Mouse (Mus musculus): ENCODE results near the gene Grik5.

The Grik5 gene

DNA sequence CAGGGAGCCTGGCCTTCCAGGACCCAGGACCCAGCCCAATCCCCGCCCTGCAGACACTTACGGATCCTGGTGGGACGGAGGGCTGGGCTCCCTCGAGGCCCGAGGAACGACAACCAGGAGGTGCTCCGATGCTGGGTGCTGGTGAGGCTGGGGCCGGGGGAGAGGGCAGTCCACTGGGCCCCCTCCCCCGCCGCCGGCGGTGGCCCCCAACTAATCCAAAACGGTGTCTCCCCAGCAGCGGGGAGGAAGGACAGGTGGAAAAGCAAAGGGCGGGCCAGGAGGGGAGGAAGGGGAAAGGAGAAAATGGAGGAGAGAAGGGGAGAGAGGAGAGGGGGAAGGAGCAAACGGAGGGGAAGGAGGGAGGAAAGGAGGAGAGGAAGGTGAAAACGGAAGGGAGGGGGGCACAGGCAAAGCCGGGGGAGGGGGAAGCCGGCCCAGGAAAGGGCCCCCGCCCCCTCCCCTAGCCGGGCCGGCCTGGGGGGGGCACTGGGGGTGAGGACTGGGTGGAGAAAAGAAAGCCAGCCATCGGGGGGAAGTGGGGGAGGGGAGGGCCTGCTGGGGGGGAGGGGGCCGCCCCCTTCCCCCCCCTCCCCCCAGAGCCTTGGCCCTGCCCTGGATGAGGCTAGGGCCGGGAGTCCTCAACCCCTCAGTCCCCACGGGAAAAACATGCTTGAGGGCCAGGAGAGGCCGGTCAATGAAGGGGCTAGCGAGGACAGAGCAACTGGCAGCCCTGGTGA lies at the start of gene Grik5, which contains the start of gene Zfp574:
Grik5 (minus strand) TSS at position 368 of the 737 bp plus-strand sequence.
Zfp574 (plus strand) TSS at position 589 of the 737 bp plus-strand sequence.
- H3K36me3 ChIP-seq (ENCODE audit: control insufficient read depth, insufficient read depth, low read length, poor library complexity, severe bottlenecking): no peaks in the 10 kb centered on the region
- H3K27me3 ChIP-seq (ENCODE audit: control insufficient read depth, insufficient read depth, low read length, poor library complexity, severe bottlenecking): peaks cover 4% of the 10 kb centered on the region; the same call in 1 of the 2 replicates
- no peak for DNase-seq (ENCODE audit: low read depth, low spot score)

DNA sequence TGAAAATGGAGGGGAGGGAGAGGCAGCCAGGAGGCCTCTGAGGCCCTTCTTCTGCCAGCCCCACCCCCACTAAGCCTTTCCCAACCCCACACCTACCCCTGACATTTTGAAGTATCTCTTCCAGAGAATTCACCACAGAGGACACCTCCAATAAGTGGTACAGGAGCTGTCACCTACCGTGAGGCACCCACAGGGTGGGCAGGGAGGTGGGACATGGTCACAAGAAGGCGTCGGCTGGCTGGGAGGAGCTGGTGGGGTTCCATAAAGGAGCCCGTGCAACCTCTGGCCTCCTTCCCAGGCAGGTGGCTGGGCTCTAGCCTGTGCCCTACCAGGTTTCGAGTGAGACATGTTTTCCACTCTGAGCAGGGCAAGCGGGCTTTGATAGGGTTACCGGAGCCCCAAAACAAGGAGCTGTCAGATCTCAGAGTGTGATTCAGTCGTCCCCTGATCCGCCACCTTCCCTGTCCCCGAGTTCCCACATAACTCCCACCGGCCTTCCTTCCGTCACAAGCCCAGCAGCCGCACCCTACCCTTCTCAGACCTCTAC lies 49.2 kb upstream of the Grik5 start:
- Histone ChIP-seq H3K27me3 (ENCODE audit: control insufficient read depth, insufficient read depth, low read length, poor library complexity, severe bottlenecking) (no peaks in the 10 kb centered on the region), H3K36me3 (ENCODE audit: control insufficient read depth, insufficient read depth, low read length, poor library complexity, severe bottlenecking) (peaks cover 6% of the 10 kb centered on the region)
- no peak for DNase-seq (ENCODE audit: low read depth, low spot score)

- Histone ChIP-seq H3K27me3 (ENCODE audit: control insufficient read depth, insufficient read depth, low read length, poor library complexity, severe bottlenecking) (no peaks in the 10 kb centered on the region), H3K36me3 (ENCODE audit: control insufficient read depth, insufficient read depth, low read length, poor library complexity, severe bottlenecking) (peaks cover 12% of the 10 kb centered on the region)
- DNase-seq (ENCODE audit: low read depth, low spot score): peak; percentile 80
Observed at GRCm38 (mm10) chr7:25120061-25120834, 48.1 kb upstream of the Grik5 start.

DNA sequence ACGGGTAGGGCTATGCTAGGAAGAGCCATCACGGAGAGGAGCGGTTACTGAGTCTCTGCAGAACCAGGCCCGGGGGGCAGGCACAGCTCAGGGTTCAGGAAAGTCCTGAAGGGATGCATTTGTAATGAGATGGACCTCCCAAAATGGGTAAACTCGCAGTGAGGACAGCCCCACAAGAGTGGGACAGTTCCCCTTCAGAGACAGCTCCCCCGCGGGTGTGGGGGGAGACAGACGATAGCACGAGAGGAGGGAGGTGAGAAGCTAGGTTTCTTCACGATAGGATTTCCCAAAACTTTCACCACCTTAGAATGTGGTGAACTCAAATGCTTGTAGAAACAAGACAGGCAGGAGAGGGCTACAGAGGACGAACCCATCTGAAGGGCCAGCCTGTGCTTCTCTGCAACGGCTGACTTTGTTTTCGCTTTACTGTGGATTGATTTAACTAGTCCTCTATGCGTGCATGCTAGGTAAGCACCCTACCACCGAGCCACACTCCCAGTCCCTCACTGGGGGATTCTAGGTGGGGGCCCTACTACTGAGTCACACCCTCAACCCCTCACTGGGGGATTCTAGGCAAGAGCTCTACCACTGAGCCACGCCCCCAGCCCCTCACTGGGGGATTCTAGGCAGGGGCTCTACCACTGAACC lies 40.9 kb upstream of the Grik5 start:
- H3K36me3 ChIP-seq (ENCODE audit: control insufficient read depth, insufficient read depth, low read length, poor library complexity, severe bottlenecking): peaks cover 25% of the 10 kb centered on the region
- DNase-seq (ENCODE audit: low read depth, low spot score): no peak
- no peaks in the 10 kb centered on the region for H3K27me3 ChIP-seq (ENCODE audit: control insufficient read depth, insufficient read depth, low read length, poor library complexity, severe bottlenecking)

DNA sequence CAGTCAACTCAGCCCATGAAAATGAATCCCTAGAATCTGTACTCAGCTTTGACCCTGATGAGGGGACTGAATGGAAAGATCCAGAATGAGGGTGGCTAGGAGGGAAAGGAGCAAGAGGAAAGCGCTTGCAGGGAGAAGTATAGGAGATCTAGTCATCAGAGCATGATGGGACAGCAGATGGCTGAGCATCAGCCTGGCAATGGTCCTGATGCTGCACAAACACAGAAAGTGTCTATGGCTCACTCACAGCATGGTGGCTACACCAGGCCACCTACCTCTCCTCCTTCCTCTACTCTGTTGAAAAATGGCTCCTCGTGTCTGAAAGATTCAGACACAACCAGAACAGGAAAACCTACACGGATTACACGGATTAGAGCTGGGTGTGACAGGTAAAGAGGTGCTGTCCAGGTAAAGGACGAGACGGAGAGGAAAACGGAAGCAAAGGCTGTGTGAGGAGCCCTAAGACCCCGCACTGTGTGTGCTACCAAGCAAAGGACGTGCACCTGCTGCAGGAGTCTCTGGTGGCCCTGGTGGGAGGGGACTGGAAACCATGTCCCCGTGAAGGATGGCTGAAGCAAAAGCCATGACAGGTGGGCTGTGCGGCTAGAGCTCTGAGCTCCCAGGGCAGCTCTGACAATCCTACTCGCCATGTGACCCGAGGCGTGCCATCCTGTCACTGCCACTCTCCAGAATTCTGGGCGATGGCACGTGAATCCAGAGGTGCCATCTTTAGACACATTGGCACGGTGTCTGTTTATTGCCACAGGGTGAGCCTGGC lies 40.2 kb upstream of the Grik5 start:
- Histone ChIP-seq H3K27me3 (ENCODE audit: control insufficient read depth, insufficient read depth, low read length, poor library complexity, severe bottlenecking) (no peaks in the 10 kb centered on the region), H3K36me3 (ENCODE audit: control insufficient read depth, insufficient read depth, low read length, poor library complexity, severe bottlenecking) (peaks cover 24% of the 10 kb centered on the region)
- DNase-seq (ENCODE audit: low read depth, low spot score): peak; percentile 67

- Histone ChIP-seq H3K27me3 (ENCODE audit: control insufficient read depth, insufficient read depth, low read length, poor library complexity, severe bottlenecking) (no peaks in the 10 kb centered on the region), H3K36me3 (ENCODE audit: control insufficient read depth, insufficient read depth, low read length, poor library complexity, severe bottlenecking) (peaks cover 17% of the 10 kb centered on the region)
- no peak for DNase-seq (ENCODE audit: low read depth, low spot score)
Observed at GRCm38 (mm10) chr7:25110336-25110735, 38.2 kb upstream of the Grik5 start.

DNA sequence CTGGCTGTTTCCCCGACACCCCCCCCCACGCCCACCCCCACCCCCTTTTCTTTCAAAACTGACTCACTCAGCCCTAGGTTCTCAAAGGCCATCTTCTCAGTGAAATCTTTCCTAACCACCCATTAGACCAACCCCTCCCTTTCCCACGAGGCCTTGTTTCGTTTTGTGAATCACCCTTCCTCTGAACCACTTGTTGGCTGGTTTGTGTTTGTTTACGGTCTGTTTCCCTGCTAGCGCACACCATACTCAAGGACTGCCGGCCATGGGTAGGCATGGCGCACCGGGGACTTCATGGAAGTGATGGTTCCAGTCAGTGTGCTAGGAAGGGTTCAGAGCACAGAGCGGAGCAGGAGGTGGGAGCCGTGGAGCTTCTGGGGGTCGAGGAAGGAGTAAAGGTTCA lies 37.2 kb upstream of the Grik5 start:
- DNase-seq (ENCODE audit: low read depth, low spot score): no peak
- Histone ChIP-seq H3K36me3 (ENCODE audit: control insufficient read depth, insufficient read depth, low read length, poor library complexity, severe bottlenecking) (peaks cover 12% of the 10 kb centered on the region; the same call in 1 of the 2 replicates), H3K27me3 (ENCODE audit: control insufficient read depth, insufficient read depth, low read length, poor library complexity, severe bottlenecking) (no peaks in the 10 kb centered on the region)

DNA sequence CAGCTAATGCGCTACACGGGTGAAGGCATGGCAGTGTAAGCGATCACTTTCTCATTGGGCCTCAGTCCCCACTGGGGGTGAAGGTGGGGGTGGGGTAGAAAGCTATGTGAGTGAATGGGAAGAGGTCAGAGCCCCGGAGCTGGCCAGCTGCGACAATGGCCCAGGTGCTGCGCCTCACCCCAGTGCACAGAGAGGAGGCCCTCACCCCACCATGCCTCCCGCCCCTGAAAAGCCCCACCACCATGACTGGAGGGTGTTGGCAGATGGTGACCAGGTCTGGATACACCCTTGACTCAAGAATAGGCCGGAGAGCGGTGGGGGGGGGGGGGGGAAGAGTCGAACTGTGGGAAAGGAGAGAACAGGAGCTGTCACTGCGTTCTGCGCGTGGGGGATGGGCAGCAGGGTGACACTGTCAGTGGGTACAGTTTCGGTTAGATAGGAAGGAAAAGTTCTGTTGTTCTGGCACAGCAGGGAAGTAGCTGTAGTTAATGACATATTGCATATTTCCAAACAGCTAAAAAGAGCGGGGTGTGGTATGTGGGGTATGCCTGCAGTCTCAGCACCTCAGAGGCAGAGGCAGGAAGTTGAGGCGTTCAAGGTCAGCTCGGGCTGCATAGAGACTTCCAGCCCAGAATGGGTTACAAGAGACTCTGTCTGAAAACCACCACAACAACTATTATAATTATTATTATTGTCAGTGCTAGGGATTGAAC lies 34.8 kb upstream of the Grik5 start:
- peak; percentile 60 for DNase-seq (ENCODE audit: low read depth, low spot score)

GRCm38 (mm10) chr7:25105411-25106160 lies 33.4 kb upstream of the Grik5 start:
- Histone ChIP-seq H3K27me3 (ENCODE audit: control insufficient read depth, insufficient read depth, low read length, poor library complexity, severe bottlenecking) (no peaks in the 10 kb centered on the region), H3K36me3 (ENCODE audit: control insufficient read depth, insufficient read depth, low read length, poor library complexity, severe bottlenecking) (peaks cover 11% of the 10 kb centered on the region)
- DNase-seq (ENCODE audit: low read depth, low spot score): peak; percentile 93

More for the DNA sequence above, 34.8 kb upstream of the Grik5 start:
- Histone ChIP-seq H3K27me3 (ENCODE audit: control insufficient read depth, insufficient read depth, low read length, poor library complexity, severe bottlenecking) (no peaks in the 10 kb centered on the region), H3K36me3 (ENCODE audit: control insufficient read depth, insufficient read depth, low read length, poor library complexity, severe bottlenecking) (peaks cover 14% of the 10 kb centered on the region)

- H3K27me3 ChIP-seq (ENCODE audit: control insufficient read depth, insufficient read depth, low read length, poor library complexity, severe bottlenecking): no peaks in the 10 kb centered on the region
- peaks cover 44% of the 10 kb centered on the region for H3K36me3 ChIP-seq (ENCODE audit: control insufficient read depth, insufficient read depth, low read length, poor library complexity, severe bottlenecking)
- DNase-seq (ENCODE audit: low read depth, low spot score): no peak
Observed at GRCm38 (mm10) chr7:25099581-25099980, 27.4 kb upstream of the Grik5 start.

DNA sequence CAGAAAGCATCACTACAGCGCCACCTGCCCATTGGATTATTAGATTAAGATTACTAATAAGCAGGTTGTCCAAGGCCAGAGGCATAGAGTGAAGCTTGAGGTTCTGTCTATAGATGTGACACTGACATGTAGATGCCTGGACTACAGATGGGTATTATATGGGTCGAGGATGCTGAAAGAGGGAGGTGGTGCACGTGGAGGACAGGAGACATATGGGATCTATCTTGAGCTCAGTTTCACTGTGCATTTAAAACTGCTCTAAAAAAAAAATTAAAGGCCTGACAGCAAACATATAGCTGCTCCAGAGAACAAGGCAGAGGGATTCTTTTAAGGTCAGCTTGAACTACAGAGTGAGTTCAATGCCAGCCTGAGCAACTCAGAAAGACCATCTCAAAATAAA lies 26.0 kb upstream of the Grik5 start:
- no peak for DNase-seq (ENCODE audit: low read depth, low spot score)
- no peaks in the 10 kb centered on the region for H3K27me3 ChIP-seq (ENCODE audit: control insufficient read depth, insufficient read depth, low read length, poor library complexity, severe bottlenecking)

GRCm38 (mm10) chr7:25089875-25090274 lies 17.7 kb upstream of the Grik5 start:
- Histone ChIP-seq H3K27me3 (ENCODE audit: control insufficient read depth, insufficient read depth, low read length, poor library complexity, severe bottlenecking) (no peaks in the 10 kb centered on the region), H3K36me3 (ENCODE audit: control insufficient read depth, insufficient read depth, low read length, poor library complexity, severe bottlenecking) (peaks cover 23% of the 10 kb centered on the region)
- no peak for DNase-seq (ENCODE audit: low read depth, low spot score)

More for the DNA sequence above, 26.0 kb upstream of the Grik5 start:
- H3K36me3 ChIP-seq (ENCODE audit: control insufficient read depth, insufficient read depth, low read length, poor library complexity, severe bottlenecking): peaks cover 46% of the 10 kb centered on the region

DNA sequence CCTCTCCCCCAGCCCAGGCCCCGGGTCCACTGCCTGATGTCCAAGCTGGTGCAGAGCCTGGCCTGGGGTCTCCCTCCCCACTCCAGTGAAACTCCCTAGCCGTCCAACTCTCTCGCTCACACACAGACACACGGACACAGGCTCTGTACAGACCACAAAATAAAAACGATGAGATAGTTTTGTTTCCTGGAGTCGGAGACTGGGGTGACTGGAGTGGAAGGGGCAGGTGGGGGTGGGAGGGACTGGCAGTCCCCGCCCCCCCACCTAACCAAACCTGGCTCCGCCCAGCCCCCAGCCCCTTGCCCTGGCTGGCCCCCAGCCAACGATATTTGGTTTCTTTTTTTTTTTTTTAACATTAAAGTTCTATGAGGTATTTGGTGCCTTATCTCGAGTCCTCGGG lies 16.8 kb upstream of the Grik5 start:
- H3K36me3 ChIP-seq (ENCODE audit: control insufficient read depth, insufficient read depth, low read length, poor library complexity, severe bottlenecking): peaks cover 18% of the 10 kb centered on the region
- H3K27me3 ChIP-seq (ENCODE audit: control insufficient read depth, insufficient read depth, low read length, poor library complexity, severe bottlenecking): no peaks in the 10 kb centered on the region
- DNase-seq (ENCODE audit: low read depth, low spot score): no peak

Data from splenic B cell, adult 2 months (primary cell).